Mouse (Mus musculus) stomach, postnatal 0 days (tissue): ENCODE results near the gene Serp2.

Experiments used
- CTCF ChIP-seq: IDR thresholded peaks from 2 replicates; pipeline ENCODE4 v1.5.1; 2016; ENCODE audit warnings: antibody characterized with exemption, low read depth, mild to moderate bottlenecking, moderate library complexity
- EP300 ChIP-seq: optimal IDR thresholded peaks from 2 replicates; pipeline ENCODE3; 2016; ENCODE audit warnings: antibody characterized with exemption

DNA sequence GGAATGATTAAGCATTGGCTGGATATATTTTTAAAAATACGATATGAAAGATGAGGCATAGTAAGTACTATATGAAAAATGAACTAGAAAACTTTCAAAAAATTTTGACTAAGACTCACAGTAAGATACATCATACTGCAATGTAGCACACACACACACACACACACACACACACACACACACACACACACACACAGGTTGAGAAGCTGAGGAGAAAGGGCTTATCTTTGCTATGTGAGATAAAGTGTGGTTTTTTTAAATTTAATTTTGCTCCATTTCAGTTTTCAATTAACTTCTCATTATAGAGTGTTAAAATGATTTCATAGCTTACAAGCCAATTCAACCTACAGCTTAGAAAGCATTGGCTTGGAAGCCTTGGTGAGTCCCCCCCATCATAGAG, 33.3 kb downstream of the Serp2 start:
- no peak for TF ChIP-seq CTCF
- TF ChIP-seq EP300 = no peak
